Mouse (Mus musculus): ENCODE results near the gene Rfpl4.
A peak's percentile ranks its signal among the peaks of the same experiment; 100 is the strongest.
"Not testable (repeated sequence)": the region's sequence is repeated elsewhere in the genome, so short reads cannot be mapped to it uniquely, and the experiment has no call there.

Gene Rfpl4

DNA sequence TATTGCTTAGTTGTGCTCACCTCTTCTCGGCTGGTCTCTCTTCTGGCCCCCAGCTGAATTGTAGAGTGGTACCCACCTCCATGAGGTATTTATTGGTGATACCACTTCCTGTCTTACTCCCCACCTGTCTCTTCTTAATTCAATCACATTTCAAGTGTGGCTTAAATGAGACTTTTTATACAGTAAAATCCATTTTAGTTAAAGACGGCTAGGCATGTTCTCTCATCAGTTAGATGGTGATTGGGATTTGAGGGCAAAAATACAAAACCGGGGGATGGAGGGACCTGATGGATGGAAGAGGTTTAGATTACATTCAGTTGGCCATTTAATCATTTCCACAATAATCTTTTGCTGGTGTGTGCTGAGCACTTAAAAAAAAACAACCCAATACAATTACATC, at the start of gene Rfpl4:
Rfpl4 (minus strand) TSS at position 101 of the 400 bp plus-strand sequence.
- no peak for DNase-seq

DNA sequence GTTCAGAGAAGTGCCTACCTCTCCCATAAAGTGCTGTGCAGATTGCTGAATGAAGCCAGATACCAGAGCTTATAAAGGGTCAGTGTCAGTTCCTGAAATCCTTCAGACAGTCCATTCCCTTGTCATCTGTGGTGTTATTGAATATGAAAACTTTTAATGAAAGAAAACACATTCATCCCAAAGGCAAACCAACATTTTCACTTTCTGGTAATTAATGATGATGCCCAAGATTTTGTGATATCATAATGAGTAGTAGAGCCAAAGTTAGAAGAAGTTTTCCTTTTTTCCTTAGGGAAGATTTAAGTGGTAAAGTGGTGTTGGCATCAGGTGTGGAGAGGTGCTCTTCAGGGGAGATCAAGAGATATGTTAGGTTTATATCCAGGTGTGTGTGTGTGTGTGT, 32.8 kb upstream of the Rfpl4 start, which contains the start of gene Vmn1r55:
Vmn1r55 (minus strand) TSS at position 101 of the 400 bp plus-strand sequence.
- not testable (repeated sequence) for DNase-seq

DNA sequence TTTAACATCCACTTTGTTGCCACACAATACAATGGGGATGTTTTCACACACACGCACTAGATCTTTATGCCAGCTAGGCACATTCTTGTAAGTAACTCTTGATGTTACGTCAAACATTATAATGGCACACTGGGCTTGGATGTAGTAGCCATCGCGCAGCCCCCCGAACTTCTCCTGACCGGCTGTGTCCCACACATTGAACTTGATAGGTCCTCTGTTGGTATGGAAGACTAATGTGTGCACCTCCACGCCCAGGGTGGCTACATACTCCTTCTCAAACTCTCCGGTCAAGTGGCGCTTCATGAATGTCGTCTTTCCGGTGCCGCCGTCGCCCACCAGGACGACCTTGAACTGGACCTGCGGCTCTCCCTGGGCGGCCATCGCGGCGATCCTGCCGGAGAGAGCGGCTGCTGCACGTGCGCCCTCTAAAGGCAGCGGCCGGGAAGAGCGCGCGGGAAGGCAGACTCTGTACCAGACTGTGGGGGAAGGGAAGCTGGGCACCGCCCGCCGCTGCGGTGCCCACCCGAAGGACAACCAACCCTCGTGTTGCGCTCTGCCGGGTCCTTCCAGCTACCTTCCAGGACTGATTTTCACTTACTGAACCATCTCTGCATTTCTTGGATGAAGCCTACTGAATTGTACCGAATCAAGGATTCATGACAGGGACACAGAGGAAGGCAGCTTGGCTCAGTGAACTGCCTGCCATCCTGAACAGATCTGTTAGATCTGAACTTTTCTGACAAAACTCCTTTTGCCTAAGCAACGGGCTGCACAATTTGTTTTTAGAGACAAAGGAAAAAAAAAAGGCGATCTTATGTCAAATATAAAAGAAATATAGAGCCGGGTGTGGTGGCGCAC, 9.0 kb upstream of the Rfpl4 start, which contains the start of gene Rasl2-9:
Rasl2-9 (minus strand) TSS at position 402 of the 858 bp plus-strand sequence.
- peak; percentile 83 to 85 for DNase-seq

DNA sequence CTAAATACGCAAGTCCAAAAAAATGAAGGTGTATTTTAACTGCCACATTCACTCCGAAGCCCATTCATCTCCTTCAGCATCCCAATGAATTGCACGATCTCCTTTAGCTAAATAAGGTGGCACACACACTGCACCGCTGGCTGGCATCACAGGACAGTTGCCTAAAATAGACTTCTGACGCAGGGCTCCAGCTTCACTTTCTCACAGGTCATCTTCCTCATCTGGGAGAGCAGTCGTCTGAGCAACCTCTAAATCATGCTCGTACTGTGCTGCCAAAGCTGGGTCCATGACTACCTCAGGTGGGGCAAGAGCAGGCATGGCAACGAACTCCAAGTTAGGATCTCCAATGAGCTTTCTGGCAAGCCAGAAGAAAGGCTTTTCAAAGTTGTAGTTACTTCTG, 8.3 kb upstream of the Rfpl4 start:
- no peak for DNase-seq

DNA sequence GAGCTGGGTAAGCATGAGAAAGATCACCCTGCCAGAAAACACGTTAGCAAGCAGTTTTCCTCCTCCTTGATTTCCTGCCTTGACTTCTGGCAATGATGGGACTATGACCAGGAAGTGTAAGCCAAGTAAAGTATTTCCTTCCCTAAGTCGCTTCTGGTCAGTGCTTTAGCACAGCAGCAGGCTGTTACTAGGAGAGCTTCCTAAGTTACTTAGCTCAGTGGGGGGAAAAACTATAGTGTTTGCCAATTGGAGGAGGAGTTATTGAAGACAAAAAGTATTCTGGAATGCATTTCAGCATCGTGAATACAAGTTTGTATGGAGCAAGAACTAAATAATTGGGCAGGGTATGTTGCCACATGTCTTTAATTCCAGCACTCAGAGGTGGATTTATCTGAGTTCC, 4.0 kb downstream of the Rfpl4 start:
- DNase-seq = no peak

DNA sequence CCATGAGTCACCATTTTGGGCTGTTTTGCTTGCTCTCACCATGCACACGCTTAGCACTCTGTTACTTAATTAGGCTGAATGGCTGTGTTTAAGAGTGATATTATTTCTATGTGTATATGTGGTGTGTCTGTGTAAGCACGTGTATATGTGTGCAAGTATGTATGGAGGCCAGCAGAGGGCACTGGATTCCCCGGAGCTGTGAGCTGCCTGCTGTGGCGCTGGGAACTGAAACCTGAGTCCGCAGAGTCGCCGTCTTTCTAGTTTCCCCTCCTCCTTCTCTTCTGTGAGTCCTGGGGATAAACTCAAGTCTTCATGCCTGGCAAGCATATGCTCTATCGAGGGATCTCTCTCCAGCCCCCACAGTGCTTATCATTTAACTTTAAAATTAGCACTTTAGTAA, 7.4 kb downstream of the Rfpl4 start:
- no peak for DNase-seq

DNA sequence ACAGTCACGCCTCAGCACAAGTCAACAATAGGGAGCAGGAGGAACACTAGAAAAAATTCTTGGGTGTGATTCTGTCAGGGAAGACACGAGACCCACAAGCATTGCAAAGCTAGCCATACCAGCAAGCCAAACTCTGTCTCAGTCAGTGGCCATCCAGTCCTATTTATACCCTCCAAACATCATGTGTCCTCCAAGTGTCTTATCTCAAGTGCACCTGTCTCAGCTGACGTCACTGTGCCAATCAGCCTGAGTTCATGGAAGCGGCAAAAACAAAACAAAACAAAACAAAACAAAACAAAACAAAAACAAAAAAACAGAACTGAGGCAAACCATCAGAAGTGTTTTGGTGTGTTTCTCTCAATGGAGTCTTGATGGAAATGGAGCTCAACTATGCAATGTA, 8.5 kb downstream of the Rfpl4 start:
- DNase-seq = no peak

DNA sequence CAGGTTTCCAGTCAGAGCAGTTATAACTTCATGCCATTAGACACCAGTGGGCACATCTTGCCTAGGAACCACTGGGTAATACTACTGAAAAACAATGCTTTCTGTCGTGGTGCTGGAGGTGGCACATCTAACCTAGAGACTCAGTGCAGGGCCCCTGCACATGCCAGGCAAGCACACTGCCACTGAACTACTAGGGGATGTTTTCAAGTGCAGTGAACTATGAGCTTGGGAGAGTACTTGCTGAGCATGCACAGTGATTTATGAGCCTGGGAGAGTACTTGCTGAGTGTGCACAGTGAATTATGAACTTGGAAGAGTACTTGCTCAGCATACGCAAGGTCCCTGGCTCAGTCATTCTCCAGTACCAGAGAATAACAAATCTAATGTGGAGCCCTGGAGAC, 14.2 kb downstream of the Rfpl4 start:
- no peak for DNase-seq

DNA sequence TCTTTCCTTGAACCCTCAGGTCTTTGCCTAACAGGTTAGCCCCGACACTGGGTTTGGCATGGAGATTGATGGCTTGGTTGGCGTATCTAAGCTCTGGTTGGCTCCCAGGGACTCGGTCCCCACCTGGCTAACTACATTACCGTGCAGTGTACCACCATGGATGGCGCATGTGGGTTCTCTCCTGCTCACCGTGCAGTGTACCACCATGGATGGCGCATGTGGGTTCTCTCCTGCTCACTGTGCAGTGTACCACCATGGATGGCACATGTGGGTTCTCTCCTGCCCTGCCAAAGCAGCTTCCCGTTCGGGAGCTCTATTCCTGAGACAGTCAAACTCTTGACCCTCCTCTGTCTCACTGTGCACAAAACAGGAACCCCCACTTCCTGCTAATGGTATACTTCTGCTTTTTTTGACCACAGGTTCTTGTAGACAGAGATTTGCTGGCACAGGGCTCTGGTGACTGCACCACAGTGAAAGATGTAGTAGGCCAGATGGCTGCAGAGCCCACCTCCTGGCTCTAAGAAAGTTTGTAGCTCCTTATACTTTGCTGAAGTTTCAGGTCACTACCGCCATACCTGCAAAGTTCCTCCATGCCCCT, 15.6 kb downstream of the Rfpl4 start:
- DNase-seq = peak in 1 of 2 experiments; percentile 44

DNA sequence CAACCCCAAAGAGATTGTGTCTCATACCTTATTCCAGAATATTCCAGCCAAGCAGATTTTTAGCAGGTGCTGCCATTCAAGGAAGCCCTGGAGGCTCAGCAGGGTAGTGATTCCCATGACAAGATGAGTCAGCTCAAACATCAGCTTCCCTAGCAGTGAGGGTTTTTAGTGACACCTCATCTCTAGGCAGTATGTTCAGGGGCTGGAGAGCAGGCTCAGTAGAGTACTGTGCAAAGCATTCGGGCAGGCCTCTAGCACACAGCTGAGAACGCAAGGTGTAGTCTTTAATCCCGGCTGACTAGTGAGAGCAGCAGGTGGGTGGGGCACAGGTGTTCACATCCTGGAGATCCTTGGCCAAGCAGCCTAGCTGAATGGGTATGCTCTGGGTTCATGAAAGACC, 17.0 kb downstream of the Rfpl4 start:
- DNase-seq = no peak

DNA sequence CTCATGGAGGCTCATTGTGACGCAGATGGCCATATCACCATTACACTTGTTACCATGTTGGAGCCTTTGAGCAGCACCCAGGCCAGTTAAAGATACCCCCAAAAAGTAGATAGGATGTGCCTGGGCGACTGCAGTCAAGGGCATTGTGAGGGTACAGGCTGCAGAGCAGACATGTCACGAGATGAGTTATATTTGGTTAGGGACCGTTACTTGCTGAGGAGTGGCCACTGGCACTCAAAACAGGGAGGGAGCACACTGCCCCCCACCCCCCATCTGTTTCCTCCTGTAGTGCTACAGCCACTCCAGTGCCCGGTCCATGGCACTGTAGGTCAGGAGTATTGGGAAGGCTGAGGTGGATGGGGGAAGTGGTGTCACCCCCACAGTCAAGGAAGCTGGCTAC, 18.0 kb downstream of the Rfpl4 start:
- DNase-seq = no peak

DNA sequence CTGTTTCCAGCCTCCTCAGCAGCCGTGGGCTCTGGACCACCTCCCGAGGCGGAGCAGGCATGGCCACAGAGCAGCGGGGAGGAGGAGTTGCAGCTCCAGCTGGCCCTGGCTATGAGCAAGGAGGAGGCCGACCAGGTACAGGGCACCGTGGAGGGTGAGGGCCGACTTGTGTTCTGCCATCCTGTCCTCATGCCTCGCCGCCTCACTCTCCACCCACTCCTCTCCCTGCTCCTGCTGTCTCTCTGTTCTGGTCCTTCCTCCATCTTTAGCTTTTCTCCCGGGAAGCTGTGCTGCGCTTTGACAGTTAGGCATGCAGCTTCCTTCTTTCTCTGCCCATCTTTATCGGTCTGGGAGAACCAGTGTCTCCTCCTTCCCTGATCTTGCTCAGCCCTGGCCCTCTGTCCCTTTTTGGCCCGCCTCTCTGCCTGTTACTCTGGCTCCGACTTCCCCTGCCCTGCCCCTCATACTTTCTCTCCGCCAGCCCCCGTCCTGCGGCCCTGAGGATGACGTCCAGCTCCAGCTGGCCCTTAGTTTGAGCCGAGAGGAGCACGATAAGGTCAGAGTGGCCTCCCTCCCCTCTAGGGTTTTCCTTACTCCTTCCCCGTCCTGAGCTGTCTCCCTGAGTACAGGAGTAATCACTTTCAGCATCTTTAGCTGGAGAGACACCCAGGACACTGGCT, 23.8 kb downstream of the Rfpl4 start:
- no peak for DNase-seq

DNA sequence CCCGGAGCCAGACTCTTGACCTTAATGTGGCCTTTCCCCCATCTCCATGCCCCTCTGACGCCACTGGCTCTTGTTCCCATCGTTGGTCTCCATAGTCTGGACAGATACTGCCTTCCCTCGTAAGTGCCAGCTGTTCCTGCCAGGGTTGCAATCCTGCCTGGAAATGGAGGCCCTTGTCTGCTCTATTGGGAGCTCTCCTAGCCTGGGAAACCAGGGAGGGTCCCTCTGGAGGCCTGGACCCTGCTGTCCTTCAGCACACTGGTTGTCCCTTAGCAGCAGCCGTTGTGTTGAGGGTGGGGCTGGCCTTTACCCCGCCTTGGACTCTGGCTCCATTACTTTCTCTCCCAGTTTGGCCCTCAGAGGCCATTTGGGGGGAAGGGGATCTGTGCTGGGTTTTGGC, 24.4 kb downstream of the Rfpl4 start:
- no peak for DNase-seq

DNA sequence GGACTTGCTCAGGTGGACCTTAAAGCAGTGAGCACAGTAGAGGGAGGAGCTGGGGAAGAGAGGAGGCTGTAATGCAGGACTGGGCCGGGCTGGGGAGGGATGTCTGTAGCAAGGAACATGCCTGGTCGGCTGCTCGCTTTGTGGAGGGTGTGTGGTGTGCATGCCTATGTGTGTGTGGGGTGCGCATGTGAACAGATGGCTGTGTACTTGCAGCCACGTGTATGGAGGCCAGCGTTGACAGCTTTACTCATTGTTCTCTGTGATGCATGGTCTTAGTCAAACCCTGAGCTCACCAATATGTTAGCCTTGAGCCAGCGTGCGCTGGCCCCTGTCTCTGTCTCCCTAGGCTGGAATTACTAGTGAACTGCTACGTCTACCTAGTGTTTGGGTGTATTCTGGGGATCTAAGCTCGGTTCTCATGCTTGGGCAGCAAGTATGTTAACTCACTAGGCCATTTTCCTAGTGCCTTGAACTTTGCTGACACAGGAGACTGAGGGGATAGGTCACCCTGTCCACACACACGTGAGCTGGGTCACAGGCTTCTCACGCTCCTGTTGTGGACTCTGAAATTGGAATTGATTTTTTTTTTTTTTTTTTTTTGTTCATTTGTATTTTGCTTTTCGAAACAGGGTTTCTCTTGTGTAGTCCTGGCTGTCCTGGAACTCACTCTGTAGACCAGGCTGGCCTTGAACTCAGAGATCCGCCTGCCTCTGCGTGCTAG, 25.6 kb downstream of the Rfpl4 start:
- no peak for DNase-seq

DNA sequence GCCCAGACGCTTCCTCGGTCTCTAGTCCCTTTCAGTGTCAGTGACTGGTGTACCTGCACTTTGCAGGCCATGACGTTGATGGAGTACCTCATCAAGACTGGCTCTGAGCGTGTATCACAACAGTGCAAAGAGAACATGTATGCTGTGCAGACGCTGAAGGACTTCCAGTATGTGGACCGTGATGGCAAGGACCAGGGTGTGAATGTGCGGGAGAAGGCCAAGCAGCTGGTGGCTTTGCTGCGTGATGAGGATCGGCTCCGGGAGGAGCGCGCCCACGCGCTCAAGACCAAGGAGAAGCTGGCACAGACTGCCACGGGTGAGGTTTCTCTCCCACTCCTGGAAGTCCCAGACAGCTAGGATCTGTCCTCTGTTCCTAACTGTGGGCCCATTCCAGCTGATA, 26.9 kb downstream of the Rfpl4 start:
- no peak for DNase-seq

DNA sequence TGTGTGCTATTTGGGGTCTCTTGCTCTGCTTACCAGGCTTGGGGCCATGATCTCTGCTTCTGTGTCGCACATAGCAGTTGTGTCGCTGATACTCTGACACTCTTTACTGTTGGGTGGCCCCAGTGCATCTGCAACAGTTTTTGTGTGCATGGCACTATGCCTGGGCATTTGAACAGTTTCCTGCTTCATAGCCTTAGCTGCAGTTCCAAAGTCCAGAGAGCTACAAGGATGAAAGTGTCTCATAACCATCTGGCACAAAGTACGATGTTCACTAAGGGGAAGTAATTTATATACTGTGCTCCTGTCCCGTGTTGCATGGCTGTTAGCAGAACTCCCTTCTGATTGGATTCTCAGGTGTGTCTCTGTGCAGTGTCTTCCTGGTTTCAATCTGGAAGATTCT, 28.9 kb downstream of the Rfpl4 start:
- no peak for DNase-seq

DNA sequence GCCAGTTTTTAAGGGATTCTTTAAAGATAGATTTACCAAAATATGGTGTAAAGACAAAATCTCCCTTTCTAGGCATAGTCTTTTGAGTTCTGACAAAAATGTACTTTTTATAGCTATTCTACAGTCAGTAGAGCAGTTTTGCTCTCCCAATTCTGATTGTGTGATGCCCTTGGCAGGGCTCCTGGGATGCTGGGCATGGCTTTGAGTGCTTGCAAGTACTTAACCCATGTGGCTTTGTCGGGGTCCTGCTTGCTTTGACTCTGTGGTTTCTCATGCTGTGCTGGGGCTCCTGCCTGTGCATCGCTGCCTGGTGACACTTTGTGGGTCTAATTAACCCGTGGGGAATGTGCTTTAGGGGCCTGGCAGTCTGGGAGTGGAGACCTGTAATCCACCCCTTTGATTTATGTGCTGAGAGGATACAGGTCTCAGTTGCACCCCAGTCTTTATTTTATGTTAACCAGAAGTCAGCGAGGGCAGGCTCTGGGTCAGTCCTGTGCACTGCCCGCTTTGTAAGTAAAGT, 29.8 kb downstream of the Rfpl4 start:
- no peak for DNase-seq

DNA sequence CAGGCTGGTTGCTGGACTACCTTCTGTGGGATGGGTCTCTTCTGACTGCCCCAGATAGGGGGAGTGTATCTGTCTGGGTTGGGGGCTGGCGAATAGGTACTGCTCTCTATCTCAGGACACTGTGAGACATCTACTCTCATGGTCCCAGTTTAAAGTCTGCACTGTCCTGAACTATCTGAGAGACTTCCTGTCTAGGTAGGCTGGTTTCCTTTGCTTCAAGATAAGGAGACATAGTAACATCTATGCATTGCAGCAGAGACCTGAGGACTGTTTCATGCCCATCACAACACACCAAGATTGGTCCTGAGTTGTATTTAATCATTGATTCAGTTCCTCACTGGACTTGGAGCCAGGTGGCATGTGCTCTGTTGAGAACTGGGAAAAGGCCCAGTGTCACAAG, 31.2 kb downstream of the Rfpl4 start:
- no peak for DNase-seq

DNA sequence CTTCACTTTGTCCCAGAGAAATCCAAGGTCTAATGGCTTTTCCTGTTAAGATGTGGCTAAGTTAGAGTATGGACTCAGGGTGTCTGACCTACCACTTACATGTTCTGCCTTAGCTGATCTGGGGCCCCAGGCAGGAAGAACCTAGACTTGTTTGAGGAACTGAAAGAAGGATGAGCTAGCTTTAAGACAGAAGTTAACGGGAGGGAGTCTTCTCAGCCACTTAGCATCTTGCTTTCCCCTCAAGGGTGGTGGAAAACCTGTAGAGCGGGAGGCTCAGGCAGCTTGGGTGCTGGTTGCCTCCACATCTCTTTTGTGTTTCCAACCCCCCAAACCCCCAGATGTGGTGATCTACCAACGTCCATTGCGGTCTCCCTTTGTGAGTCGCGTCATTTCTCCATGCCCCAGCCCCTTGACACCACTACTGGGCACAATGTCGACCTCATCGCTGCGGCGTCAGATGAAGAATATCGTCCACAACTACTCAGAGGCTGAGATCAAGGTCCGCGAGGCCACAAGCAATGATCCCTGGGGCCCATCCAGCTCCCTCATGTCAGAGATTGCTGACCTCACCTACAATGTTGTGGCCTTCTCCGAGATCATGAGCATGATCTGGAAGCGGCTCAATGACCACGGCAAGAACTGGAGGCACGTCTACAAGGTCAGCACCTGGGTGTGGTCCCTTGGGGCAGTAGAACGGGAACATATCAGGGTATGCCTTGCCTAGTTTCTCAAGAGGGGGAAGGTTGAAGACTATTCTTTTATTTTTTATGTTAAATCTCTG, 33.2 kb downstream of the Rfpl4 start:
- peak in 1 of 2 experiments; percentile 28 for DNase-seq

DNA sequence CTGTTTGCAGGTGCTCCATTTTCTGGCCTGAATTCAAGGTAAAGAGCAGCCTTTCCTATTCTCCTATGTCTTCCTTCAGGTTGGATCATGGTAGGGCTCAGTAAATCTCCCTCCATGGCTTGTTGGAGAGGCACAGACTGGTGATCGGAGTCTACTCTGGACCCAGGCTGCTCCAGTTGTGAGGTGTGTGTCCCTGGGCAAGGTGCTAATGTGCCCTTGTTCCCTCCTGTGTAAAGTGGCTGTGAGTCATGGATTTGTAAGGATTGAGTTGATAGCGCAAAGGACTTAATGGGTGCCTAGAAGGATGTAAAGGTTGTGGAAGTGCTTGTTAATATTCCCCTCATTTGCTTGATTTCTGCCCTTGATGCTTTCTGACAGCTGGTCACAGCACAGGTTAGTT, 34.8 kb downstream of the Rfpl4 start:
- DNase-seq = no peak

DNA sequence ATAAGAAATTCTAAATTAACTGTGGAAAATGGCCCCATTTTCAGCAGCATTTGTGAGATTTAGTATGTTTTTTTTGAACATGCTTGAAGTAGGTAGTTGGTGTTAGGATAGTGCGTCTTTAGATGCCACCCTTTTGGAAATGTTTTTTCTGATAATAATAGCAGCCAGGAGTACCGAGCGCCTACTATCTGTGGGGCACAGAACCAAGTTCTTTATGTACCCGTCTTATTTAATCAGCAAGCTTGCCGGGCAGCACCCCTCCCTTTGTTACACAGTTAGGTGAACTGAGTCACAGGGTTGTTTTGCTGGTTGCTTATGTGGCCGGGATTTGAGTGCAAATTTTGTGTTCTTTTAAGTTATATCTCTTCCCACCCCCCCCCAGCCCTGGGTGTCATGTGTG, 35.5 kb downstream of the Rfpl4 start:
- DNase-seq = no peak

DNA sequence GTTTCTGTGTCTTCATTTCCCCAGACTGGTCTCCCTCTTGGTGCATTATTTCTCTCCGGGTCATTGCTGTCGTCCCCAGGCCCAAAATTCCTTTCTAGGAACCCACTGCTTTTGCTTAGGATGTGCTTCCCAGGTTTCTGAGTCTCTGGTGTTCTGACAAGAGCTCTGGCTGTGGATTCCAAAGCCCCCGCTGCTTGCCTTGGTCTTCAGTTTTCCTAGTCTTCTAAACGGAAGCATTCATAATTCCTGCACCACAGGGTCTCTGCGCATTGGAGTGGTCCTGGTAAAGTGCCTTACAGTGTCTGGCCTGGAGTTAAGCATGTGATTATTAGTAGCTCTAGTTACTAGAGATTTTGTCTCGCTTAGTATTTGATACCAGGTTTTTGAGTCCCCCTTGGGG, 35.9 kb downstream of the Rfpl4 start:
- DNase-seq = no peak
